Mouse (Mus musculus): ENCODE data around the gene Ptprd. TPM values are rescaled to one million over a fixed set of nuclear protein-coding genes. Genes with fewer than 3 reads are reported as not detected.

Ptprd gene
- polyA plus RNA-seq, 1 experiment from 2014 or later, result 1.0 TPM

DNA sequence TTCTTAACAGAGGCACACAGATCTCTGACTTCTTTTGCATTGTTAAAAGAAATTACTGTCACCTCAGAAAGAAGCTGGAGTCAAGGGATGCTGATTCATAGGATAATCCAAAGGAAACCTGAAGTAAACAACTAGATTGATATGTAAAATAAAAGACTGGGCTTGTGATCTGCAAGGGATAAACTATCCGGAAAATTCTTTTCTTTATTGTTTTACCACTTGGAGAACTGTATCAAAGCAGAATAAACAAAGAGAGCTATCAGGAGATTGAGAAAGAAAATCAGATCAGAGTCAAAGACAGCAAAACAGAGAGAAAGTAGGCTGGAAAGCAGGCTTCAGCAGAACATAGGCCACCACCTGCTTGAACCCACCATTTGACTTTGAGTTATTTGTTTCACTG is 962.0 kb downstream of the Ptprd start:
- DNase-seq (ENCODE audit: low spot score), result no peak

GRCm38 (mm10) chr4:77248918-77249317 is 962.8 kb downstream of the Ptprd start:
- no peak for DNase-seq (ENCODE audit: low spot score)

- DNase-seq (ENCODE audit: low spot score), result no peak
Measured at GRCm38 (mm10) chr4:77241852-77242455, 969.8 kb downstream of the Ptprd start.

- DNase-seq (ENCODE audit: low spot score), result no peak
Measured at GRCm38 (mm10) chr4:77238144-77238543, 973.6 kb downstream of the Ptprd start.

GRCm38 (mm10) chr4:77233243-77233642 is 978.5 kb downstream of the Ptprd start:
- DNase-seq (ENCODE audit: low spot score), result no peak

- DNase-seq (ENCODE audit: low spot score), result no peak
Measured at GRCm38 (mm10) chr4:77168866-77169265, 1042.9 kb downstream of the Ptprd start.

- DNase-seq (ENCODE audit: low spot score), result no peak
Measured at GRCm38 (mm10) chr4:77157601-77158000, 1054.2 kb downstream of the Ptprd start.

GRCm38 (mm10) chr4:77155561-77155960 is 1056.2 kb downstream of the Ptprd start:
- DNase-seq (ENCODE audit: low spot score), result no peak

DNA sequence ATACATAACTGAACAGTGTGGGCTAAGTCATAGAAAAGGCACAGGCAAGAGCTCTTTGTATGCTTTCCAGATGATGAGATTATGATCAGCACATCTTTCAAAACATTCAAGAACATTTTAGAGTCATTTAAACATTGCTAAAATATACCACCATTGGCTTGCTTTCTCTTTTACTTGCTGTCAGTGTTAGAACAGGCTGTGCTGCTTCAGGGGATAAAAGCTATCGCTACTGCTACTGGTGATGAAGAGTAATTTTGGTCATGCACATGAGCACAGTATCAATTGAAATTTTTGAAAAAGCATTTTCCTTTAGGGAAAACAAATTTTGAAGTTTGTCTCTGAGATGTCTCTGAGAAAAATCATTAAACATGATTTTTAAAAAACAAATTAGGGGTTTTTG is 1056.7 kb downstream of the Ptprd start:
- no peak for DNase-seq (ENCODE audit: low spot score)

DNA sequence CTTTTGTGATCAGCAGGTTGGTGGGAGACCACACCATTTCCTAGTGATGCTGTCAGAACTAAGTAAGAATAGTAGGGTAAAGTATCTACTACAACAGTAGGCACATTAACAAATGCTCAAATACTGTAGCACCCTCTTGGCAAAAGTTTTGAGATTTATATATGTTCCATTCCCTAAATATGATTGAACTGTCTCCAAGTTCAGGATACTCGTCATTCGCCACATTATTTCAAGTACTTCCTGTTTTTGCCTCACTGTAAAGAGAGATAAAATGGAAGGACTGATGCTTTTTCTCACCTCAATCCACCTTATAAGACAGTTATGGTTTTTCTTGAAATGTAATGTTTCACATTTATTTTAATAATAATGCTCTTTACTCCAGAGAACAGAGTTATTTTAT is 1086.9 kb downstream of the Ptprd start:
- no peak for DNase-seq (ENCODE audit: low spot score)

GRCm38 (mm10) chr4:77110894-77111293 is 1100.9 kb downstream of the Ptprd start:
- DNase-seq (ENCODE audit: low spot score), result no peak

DNA sequence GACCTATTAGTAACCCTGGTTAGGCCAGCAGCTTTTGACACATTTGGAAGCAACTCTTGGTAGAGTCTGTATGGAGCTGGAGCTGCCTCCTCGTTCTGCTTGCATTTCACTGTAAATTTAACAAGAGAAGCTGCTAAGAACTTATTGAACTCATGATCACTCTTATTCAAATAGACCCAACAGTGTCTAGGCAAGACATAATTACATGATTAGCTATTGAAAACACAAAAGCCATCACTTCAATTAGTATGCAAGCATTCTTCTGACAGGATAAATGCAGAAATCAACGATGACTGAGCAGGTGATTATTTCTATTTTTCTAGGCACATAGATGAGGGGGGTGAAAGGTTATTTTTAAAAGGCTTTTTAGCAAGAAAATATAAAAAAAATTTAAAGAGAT is 1104.5 kb downstream of the Ptprd start:
- DNase-seq (ENCODE audit: low spot score), result no peak

DNA sequence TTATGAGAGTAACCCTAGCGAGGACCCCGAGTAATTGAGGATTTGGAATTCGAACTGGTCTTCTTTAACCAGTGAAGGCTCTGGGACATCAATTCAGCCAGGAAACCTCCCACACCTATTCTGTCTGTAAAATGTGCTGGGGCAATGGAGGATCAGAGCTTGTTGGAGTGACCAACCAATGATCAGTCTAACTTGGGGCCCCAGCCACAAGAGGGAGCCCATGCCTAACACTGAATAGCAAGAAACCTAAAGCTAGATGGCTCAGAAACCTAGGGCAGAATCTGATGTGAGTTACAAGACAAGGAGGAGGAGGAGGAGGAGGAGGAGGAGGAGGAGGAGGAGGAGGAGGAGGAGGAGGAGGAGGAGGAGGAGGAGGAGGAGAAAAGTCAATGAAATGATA is 1128.6 kb downstream of the Ptprd start:
- DNase-seq (ENCODE audit: low spot score), result no peak

DNA sequence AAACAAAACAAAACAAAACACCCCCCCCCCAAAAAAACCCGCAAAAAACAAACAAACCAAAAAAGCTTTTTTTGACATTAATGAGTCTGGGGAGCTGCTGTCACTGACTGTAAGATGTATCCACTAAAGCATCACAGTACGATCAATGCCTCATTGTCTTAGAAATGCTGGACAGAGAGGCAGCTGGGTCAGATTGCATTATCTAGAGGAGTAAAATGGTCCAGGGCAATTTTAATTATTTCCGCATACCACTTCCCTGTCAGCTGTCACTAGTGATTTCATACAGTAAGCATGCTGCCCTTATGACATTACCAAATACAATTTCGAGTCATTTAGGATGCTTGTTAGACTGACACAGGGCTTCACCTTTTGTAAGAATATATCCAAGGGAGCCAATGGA is 1134.2 kb downstream of the Ptprd start:
- no peak for DNase-seq (ENCODE audit: low spot score)

DNA sequence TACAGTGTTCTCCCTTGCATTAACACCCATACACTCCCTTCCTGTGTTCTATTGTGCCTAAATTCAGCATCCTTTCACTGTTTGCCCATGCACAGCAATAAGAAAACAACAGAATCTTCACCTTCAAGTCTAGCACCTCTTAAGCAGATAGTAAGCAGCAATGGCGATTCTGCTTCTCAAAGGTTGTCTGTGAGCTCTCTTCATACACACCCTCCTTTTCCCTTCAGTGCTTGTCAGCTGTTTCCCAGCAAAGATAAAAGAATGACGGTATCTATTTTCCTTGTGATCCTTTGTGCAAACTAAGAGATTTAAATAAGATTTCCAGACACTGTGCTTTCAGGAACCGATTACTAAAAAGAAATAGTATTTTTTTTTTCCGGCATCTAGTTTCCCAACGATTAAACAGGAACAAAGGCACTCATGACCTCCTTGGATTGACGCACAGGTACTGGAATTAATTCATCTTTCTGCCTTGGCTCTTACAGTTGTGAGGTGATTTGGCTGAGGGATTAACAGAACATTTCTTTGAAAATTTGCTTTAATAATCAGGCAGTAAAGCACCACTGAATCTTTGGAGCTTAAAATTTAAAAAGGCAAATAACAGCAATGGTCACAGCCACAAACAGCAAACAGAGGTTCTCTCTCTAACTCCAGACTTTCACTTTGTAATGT is 1161.1 kb downstream of the Ptprd start:
- DNase-seq (ENCODE audit: low spot score), result no peak

GRCm38 (mm10) chr4:77004483-77004882 is 1207.3 kb downstream of the Ptprd start:
- no peak for DNase-seq (ENCODE audit: low spot score)

- DNase-seq (ENCODE audit: low spot score), result no peak
Measured at GRCm38 (mm10) chr4:76996172-76996571, 1215.6 kb downstream of the Ptprd start.

DNA sequence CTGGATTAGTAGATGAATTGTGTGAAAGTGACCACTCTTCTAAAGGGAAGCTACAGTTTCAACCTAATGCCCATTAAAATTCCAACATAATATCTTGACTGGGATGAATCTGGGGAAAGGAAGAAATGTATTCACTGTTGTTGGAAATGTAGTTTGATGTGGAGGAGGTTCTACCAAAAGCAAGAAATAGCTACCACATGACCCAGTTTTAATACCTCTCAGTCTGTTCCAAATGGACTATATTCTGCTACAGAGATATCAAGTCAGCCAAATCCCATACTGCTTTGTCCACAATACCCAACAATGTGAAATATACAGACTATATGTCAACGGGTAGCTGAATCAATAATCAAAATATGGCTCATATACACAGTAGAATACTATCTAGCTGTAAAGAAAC is 1221.8 kb downstream of the Ptprd start:
- no peak for DNase-seq (ENCODE audit: low spot score)

- no peak for DNase-seq (ENCODE audit: low spot score)
Measured at GRCm38 (mm10) chr4:76977056-76977809, 1234.5 kb downstream of the Ptprd start.

DNA sequence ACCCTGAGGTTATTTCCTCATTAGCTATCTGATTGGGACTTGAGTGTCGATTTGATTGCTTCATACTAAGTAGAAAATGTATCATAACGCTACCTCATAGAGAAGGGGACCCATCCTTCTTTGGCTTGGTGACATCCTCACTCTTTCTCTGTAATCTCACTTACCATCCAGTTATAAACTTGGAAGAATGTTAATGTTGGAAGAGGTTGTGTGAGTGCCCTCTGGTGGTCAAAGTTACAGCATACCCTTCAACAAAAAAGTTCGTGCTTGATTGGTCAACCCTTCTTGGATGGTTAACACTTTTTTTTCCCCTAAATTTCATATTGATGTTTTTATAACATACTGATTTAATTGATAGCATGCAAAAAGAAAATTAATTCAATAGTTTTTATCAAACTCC is 1263.5 kb downstream of the Ptprd start:
- DNase-seq (ENCODE audit: low spot score), result no peak

- DNase-seq (ENCODE audit: low spot score), result no peak
Measured at GRCm38 (mm10) chr4:76941382-76942360, 1270.1 kb downstream of the Ptprd start.

All from thymus, postnatal 0 days (tissue).